Mouse (Mus musculus) CH12F3 (cell line): ENCODE measurements around the gene Bpnt1.

Experiments used
- in situ Hi-C: fragments of 300-500 bp; cut with MboI; formaldehyde crosslinking; loops from 2 replicates; pipeline ENCODE4 v1.14.3; 2020; ENCODE audit warnings: low sequenced_read_pairs

The Bpnt1 gene

DNA sequence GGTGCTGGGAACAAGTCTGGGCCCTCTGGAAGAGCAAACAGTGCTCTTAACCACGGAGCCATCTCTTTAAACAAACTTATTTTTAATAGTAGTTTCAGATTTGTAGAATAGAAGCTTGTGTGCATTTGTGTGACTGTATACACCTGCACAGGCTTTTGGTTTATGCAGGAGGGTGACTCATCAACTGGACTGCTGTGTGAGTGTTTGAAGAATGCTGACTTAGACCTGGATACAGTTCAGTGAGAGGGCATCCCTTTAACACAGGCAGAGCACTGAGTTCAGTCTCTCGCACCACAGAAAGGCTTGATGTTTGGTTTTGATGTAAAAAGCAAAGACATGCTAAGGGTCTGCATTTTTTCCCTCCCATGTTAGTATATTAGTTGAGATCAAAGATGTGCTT is 45.5 kb downstream of the Bpnt1 start:
- in situ Hi-C loops: no loop called here

DNA sequence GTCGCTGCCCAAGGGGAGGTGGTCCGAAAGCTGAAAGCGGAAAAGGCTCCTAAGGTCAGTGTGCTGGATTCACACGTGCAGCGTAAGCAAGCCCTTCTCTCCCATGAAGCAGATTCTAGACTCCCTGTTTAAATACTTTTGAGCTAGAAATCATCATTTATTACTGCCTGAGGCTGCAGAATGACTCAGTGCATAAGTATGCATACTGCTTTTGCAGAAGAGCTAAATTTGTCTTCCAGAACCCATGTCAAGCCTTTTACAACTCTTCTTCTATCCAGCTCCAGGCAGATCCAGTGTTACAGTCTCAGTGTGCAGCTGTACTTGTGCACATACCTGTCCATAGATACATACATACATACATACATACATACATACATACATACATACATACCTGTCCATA is 69.7 kb downstream of the Bpnt1 start:
- in situ Hi-C loops: no loop called here

DNA sequence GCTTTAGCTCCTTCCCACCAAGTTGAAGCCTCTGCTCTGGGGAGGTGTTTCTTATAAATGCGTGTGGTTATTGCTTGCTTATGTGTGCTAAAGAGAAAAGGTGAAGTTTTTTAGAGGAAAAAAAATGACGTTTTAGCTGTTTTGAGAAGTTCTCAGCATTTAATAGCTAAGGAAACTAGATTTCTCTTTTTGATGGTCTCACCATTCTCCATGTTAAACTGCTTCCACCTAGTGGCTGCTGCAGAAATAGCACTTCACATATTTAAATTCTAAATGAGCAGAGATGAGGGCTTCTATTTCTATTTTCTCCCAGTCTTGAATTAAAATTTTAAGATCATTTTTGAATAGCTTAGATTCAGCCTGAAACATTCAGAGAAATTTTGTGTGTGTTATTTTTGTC is 72.1 kb downstream of the Bpnt1 start:
- in situ Hi-C loops: no loop called here

DNA sequence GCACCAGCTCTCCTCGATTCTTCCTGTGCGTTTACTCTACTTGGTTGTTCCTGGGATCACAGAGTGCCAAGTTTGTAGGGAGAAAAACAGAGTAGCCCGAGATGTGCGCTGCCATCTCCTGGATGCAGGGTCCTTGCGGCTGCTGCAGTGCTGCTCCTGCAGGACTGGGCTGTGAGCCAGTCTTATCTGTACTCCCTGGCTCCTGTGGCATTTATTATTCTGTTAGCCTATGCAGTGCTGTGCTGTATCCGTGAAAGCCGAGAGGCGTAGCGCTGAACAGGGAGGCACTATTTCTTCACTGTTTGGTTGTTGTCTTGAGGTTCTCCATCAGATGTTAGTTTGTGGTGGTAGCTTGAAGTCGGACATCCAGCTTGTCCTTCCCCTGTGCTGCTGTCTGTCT is 74.0 kb downstream of the Bpnt1 start:
- in situ Hi-C loops: no loop called here
